Mouse (Mus musculus) R1 (cell line): ENCODE results near the gene Gstcd.
A peak's percentile ranks its signal among the peaks of the same experiment; 100 is the strongest.

Source experiments
- DNase-seq: peaks from one replicate; pipeline ENCODE4 v3.0.0-alpha.2; 2018; ENCODE audit warnings: low read depth, low spot score

The Gstcd gene

DNA sequence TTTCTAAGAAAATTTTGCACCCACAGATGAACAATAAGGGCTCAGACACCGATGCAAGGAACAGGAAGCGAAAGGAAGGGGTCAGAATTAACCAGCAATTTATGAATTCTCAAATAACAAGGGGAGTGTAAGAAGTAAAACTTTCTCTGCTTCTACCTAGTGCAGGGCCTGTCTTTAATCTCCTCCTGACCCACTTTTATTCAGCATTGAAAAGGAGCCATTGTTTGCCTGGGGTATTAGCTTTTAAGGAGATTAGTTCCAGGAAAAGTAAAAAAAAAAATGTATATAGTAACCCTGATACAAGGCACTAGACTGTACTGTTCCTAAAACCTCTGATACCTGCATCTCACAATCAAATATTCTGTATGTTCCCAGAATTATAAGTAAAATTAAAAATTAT is 64.9 kb downstream of the Gstcd start:
- DNase-seq = no peak

DNA sequence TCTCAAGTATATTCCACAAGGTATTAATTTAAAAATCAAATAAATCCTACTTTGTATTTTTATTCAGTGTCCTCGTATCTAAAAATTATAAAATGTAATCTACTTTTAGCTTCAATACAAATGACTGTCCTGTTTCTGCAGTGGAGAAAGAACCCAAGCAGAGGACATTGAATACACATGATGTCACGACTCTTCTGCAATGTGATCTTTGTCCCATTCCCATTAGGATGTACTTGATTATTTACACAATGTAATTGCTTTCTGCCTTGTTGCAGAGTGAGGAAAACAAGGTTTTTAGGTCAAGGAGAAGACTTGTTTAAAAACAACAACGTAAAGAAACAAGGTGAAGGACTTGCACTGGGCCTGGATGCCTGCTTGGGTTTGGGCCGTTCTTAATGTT is 84.6 kb downstream of the Gstcd start:
- DNase-seq = no peak

DNA sequence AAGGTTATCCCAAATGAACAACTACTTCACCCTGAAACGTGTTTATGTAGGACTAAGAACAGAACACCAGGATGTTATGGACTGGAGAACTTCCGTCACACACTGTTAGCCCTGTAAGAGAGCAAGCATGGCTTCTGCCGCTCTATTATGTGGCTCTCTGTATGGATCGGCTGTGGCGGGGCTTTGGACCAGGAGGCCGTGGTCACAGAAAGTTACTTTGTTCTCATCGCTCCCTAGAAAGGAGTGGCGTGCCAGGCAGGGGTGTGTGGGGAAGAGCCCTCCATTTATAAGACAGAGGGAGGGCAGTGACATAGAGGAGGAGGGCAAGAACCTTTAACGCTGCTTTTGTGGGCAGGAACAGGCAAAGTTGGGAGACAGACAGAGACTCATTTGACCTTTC is 95.5 kb downstream of the Gstcd start:
- no peak for DNase-seq

DNA sequence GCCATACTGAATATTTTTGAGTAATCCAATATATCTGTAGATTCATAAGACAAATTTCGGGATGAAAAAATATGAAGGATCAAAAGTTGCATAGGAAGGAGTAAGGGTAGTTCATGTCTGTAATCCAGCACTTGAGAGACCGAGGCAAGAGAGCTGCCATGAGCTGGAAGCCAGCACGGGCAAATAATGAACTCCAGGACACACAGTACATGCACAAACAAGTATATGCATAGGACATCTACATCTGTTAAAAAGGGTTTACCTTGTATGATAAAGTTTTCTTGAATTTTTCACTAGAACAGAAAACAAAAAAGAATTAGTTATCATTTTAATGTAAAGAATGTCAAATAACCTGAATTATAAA is 95.9 kb downstream of the Gstcd start:
- DNase-seq = no peak

DNA sequence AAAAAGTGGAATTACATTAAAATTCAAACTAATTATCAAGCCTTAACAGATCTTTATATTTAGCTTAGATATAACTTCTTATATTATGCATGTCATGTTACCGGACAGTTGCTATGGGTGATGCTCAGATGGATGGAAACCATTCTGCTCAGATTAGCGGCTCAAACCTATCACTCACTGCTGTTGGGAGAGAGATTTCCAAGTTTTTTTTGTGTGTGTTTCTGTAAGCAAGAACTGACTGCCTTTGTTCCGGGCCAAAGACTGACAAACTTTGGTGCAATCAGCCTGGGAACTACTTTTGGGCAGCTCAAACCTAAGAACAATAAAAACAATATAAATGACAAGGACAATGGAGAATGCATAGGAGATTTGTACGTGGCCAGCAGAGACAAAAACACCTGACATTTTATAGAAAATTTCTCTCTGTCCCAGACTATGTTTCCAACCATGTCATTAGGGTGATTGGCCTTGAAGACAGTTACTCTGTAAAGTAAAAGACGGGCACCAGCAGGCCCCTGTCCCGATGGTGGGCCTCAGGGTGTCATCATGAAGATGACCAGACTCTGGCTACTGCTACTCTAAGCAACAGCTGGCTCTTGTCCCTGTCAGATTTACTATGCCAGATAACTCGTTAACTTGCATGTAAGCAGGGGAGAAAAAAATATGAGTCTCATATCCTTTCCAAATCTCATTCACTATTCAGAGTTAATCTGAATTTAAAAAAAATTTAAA is 96.5 kb downstream of the Gstcd start:
- no peak for DNase-seq

DNA sequence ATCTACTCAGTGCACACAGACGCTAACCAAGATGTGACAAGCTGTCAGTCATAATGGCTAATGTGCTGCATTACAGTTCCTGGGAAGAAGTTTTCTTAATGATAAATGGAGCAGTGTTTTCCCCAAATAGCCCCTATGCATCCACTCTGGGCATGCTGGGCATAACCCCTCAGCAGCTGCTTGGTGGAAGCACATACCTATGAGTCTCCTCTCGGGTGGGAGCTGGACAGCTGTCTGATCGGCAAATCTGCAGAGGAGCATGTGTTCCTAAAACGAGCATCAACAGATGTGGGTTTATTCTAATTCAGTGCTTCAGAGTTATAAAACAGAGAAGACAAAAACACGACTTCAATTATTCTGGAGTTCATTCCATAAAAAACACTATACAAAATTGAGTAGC is 105.6 kb downstream of the Gstcd start:
- DNase-seq = no peak

DNA sequence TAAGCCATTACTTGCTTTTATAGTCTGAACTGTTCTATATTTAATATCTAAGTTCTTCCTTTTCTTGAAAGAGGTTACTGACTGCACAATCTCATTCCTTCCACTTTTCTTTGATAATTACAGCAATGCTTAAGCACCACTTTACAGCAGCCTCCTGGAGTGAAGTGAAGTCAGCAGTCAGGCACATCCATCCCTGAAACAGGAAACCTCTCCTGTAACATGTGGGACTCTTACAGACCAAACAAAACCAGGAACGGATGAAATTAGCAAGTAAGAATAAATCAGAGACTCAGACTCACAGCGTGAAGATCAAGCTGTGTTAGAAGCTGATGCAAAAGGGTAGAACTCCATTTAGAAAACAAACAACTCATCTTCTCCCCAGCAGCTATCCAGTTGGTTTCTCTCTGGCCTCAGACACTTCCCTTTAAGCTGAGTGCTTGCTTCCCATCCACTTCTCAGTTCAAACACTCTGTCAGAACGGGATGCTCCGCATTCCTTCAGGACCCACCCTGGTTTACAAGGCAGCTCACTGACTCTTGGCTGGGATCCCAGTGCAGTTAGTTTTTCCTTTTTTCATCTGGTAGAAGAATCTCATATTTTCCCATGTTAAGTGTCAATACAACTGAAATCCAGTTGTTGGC is 107.9 kb downstream of the Gstcd start:
- DNase-seq = peak; percentile 90

DNA sequence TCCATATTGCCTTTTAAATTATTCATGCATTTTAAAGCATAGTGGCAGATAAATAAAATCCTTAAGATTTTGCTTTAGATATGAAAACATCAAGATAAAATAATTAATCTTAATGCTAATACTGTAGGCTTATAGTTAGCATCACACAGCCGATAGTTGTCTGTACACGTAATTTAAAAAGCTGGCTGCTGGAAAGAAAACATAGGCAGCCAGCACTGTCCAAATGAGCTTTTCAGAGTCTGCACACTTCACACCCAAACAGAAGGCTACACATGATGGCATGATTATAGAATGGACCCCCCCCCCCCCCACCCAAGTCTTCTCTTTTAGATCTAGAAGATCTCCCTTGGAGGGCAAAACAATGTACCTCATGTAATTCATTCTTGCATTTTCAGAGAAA is 109.9 kb downstream of the Gstcd start:
- no peak for DNase-seq

DNA sequence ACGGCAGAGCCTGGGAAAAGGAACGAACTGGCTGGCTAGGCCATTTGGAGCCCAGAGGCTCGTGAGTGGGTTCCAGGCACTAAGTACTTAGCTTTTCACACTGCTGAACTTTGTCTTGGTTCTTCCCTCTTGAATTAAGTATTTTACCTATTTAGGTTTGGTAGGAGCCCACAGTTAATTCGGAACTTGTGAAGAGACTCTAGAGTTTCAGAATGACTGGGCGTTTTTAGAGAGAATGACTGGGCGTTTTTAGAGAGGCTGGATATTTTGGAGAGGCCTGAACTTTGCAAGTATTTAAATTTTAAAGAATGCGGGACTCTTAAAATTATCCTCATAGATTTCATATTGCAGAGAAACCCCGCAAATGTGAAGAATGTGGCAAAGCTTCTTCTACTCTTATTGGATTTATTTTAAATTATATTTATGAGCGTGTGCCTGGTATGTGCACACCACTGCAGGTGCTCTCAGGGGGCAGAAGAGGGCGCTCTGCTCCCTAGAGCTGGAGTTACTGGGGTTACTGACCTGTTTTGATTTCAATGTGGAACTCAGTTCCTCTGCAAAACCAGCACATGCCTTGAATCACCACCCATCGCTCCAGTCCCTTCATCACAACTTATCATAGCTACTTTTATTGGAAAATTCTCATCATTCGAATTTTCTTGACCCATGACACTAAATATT is 111.9 kb downstream of the Gstcd start:
- peak; percentile 65 for DNase-seq

DNA sequence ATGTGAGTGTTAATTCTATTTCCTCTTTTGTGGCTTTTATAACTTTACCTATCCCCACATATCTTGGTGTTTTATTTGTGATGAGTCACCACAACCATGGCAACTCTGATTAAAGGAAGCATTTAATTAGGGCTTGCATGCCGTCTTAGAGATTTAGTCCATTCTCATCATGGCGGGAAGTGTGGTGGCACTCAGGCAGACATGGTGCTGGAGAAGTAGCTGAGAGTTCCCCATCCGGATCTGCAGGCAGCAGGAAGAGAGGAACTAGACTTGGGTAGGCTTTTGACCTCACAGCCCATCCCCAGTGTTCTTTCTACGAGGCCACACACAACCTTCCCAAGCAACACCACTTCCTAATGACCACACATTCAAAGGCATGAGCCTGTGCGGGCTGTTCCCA is 125.6 kb downstream of the Gstcd start:
- DNase-seq = no peak

DNA sequence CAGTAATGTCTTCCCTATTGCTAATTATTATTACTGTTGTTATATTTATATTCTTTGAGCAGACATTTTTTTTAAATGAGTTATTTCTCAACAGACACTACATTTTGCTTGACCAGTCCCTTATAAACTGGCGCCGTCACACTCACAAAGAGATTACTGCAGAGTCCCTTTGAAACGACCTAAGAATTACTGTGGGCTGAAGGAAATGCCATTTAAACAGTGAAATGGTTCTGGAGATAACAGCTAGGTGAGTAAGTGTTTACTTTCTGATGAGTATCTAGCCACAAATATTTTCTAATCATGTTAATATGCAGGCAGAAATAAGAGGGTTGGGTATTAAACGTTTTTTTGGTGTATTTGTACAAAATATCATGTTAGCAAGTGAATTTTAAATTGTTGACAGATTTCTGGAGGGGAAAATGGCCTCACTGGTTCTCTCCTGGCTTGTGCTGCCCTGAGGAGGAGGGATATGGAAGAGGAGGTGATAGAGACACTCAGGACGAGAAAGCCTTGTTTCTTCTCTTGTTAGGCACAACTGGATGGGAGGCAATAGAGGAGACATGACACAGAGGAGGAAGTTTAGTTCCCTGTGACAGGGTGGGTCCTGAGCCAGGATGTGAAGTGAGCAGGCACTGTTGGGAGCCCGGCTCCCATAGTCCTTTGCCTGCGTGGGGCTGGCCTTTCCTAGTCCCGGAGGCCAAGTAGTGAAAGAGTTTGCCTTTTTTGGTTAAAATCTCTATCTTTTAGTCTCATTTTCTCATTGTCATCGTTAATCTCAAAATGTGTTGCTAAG is 126.9 kb downstream of the Gstcd start:
- DNase-seq = no peak

DNA sequence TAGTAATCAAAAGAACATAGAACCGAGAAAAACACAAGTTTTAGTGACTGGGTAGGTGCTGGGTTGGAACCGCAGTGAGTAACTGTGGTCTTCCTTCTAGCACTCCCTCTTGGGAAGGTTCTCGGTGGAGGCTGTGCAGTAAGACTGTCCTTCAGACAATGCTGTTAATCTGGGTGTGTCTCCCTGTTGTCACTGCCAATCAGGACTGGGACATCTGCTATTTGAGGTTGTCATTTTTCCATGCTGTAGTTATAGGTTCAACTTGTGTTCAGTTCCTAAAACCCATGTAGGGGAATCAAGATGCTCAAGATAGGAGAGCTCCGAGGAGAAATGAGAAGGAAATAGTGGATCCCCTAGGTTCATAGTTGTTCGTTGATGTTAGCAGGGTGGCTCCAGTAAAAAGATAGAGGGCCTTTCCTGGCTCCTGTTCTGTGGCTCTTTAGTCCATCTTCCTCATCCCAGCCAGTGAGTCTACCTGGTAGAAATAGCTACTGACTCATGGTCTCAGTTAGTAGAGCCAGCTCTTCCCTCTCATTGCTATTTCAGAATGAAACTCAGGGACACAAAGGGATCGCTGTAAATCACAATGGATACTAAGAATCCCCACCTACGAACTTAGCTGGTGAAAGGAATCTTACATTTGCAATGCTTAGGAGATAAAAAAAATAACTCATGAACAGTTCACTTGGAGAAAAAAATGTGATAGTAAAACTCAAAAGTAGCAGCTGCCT is 129.0 kb downstream of the Gstcd start:
- DNase-seq = no peak

DNA sequence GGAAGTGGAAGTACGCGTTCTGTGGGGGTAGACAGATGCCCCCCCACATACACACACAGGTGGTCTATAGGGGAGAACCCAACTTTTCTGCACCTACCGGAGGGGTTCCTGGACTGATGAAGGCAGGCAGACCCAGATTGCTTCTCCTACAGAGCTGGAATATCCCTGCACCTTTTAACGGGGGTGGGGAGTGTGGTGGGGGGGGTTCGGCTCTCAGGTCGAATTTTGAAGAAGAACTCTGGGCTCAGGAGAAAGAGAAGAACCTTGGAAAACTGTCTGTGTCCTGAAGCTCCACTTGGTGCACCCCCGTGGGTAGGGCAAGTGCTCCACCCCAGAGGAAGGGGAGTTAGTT is 141.3 kb downstream of the Gstcd start:
- no peak for DNase-seq

DNA sequence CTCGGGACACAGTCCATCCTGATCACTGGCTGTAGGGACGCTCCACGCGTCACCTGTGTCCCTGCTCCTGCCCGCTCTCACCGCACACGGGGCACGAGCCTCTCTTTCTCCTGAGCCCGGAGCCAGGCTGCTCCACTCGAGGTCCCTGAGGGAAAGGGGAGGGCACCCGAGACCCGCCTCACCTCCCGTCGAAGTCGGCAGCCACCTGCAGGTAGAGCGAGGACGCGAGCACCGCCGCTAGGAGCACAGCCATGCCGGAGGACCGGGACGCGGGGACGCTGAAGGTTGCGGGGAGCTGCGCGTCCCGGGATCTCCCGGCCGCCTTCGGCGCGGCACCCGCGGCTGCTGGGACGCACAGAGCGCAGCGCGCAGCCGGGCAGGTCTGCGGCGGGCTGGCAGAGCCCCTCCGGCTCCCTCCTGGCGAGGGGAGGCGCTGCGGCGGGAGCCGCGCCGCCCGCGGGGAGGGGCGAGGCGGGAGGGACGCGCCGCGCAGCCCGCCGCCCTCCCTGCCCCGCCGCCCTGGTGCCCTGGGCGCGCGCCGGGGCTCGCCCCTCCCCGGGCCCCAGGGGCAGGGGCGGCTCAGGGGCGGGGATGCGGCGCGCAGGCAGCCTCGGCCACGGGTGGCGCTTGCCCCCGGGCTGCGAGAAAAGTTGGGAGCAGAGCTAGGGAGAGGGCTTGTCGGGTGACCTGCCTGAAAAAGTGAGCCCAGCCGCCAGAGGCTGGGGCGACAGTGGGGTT is 141.9 kb downstream of the Gstcd start, which contains the start of gene Npnt:
TSS of gene Npnt (minus strand) at position 501 of the 738 bp plus-strand sequence.
- peak; percentile 70 for DNase-seq

DNA sequence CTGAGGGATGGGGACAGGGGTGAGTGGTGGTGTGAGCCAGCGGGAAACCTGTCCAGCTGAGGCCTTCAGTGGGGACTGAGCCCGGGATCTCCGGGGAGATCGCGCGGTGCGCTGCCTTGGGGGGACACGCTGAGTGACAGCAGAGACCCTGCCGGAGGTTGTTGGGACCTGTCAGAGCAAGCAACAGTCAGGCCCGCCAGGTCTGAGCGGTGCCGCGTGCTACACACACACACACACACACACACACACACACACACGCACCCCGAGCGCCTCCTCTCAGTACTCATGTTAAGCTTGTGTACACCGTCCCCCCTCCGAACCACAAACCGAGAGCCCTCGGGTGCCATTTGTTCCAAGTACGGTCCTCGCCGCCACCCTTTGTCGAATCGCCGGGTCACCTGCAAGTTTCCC is 142.4 kb downstream of the Gstcd start:
- no peak for DNase-seq

DNA sequence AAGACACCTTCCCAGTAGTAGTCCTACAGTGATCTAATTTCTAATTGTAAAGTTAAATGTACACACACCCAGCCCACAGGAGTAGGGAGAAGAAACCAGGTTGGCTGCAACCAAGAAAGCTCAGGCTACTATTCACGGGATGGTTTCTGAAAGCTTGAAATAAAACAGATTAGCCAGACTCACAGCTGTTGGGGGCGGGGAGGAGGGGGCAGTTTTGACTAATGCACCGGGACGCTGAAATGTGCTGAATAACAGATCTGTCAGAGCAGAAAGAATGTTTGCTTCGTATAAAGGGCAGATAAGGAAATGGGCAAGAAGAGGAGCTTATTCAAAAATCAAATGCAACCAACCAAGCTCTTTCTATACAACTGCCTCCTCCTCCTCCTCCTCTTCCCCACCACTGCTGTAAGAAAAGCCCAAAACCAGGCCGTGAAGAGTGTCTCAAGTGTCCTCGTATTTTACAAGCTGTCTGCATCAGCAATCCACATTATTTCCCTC is 143.5 kb downstream of the Gstcd start:
- no peak for DNase-seq

DNA sequence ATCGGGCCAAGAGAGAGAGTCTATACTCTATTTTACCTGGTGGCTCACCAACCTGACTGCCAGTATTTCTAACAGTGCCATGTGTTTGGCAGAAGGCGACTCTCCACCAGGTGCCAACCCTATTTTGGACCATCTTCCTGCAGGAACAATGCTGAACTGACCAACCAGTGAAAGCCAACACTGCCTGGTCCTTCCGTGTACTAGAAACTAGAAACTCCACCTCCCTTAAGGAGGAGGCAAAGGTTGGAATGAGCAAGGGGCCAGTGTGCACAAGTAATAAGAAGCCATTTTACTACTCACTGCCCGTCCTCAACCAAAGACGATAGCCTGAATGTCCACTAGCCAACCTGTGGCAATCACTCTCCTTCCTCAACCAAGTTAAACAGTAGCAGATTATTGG is 145.7 kb downstream of the Gstcd start:
- no peak for DNase-seq

DNA sequence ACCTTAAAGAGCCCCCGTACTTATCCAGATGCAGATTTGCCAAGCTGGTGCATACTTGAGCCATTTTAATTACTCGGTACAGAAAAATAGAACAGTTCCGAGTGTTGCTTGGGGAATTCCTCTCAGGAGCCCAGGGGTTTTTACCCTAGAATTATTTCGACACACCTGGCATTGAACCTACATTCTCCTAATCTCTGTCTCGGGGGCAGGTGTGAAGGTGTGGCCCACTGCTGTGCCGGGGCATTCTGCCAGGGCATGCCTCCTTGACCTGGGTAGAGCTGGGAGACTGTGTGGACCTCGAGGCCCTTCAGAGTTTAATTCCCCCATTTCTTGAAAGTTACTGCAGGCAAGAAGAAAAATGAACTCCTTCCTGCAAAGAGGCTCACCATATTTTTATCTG is 146.2 kb downstream of the Gstcd start:
- no peak for DNase-seq

DNA sequence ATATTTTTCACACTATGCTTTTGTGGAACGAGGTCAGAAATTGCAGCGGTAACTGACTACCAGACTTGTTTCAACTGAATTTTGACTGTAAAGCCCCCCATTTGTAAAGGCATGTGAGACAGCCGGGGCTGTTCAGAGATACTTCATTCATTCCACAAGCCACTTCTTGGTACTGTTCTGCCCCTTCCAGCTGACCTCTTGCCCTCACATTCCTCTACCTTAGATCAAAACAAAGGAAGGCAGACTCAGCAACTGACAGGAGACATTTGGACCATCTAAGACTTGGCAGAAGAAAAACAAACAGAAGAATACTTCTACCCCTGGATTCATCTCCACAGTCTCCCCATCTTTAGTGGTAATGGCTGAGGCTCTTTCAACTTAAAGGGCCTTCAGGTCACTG is 147.2 kb downstream of the Gstcd start:
- no peak for DNase-seq

DNA sequence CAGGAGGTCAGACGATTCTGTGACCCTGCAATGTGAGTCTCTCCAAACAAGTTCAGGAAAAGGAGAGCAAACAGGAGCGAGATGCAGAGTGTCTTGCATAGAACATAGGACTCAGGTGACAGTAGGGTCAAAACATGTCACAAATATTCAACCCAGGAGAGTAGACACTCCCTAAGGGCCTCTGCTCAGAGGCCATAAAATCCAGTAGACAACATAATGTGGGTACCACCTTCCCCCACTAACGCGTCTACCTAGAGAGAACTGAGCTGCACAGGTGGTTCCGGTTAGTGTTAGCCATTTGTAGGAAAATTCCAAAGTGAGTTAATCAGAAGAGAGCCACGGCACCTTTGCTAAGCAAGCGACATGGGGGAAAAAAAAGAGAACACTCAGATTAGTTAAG is 147.6 kb downstream of the Gstcd start:
- DNase-seq = no peak

DNA sequence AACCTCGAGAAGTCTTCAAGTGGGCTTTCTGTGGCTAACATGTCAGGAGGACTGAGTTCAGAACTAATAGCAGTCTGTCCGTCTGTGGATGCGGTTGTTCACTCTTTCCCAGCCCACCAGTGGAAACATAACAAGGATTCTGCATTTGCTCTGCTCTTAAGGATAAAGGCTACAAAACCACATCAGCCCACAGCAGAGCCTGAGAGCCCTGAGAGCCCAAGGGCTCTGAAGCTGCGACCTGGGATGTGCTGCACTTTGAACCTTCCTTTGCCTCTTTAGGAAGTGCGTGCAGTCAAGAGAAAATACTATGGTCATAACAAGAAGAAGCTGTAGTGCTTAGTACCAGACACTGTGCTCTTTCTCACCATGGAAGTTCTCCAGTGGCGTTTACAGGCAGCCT is 149.1 kb downstream of the Gstcd start:
- no peak for DNase-seq
